Mouse (Mus musculus) thymus, adult 2 months (tissue): Measurements from ENCODE around the gene Pde6d.

Source experiments
- CTCF ChIP-seq: fragments of 200-500 bp; IDR thresholded peaks from 2 replicates; pipeline ENCODE4 v1.5.1; 2012; ENCODE audit warnings: mild to moderate bottlenecking, control low read depth, low read length, moderate library complexity, borderline replicate concordance; ENCODE audit not compliant: control insufficient read depth, poor library complexity, insufficient read depth; ENCODE audit errors: extremely low read depth
- POLR2A ChIP-seq: fragments of 200-500 bp; IDR thresholded peaks from 2 replicates; pipeline ENCODE4 v1.6.1; 2012; ENCODE audit warnings: mild to moderate bottlenecking, low read length, control low read depth, moderate library complexity; ENCODE audit not compliant: control insufficient read depth, poor library complexity, insufficient read depth; ENCODE audit errors: extremely low read depth

DNA sequence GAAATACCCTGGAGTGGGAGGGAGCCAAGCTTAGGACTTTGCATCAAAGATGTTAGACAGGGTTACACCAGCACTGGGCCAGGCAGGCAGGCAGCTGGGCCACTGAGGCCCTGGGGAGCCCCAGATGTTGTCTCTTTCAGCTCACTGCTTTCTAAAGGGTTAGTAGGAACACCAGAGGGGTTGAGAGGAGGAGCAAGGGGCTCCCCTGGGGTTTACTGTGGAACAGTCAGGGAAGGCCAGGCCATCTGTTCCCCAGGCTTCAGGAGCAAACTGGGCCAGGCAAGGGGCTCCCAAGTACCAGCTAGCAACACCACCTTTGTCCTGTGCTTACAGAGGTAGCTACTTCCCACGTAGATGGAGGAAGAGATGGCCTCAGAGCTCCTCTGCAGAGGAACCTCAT lies 83.8 kb downstream of the Pde6d start:
- TF ChIP-seq CTCF (no peak), POLR2A (no peak)
